Mouse (Mus musculus) testis, postnatal 14 days (tissue): Measurements from ENCODE around the gene Ccdc137.

ENCODE experiments used
- DNase-seq: peaks from one replicate; pipeline ENCODE4 v3.0.0; 2021; ENCODE audit warnings: low spot score

Ccdc137 gene

GRCm38 (mm10) chr11:120463536-120463935, 5.6 kb downstream of the Ccdc137 start:
- no peak for DNase-seq

DNA sequence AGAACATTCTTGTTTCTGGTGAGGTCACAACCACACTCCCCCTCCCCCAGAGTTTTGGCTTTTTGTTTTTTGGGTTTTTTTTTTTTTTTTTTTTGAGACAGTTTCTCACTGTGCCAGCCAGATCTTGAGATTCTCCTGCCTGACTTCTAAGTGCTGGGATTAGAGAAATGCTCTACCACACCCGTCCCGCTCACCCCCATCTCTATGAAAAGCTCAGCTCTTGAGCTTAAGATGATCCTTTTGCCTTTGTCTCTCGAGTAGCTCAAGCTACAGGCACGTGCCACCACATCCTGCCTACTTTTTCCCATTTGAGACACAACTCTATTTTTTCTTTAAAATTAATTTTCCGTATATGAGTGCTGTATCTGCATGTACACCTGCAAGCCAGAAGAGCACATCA, 6.5 kb downstream of the Ccdc137 start:
- no peak for DNase-seq

DNA sequence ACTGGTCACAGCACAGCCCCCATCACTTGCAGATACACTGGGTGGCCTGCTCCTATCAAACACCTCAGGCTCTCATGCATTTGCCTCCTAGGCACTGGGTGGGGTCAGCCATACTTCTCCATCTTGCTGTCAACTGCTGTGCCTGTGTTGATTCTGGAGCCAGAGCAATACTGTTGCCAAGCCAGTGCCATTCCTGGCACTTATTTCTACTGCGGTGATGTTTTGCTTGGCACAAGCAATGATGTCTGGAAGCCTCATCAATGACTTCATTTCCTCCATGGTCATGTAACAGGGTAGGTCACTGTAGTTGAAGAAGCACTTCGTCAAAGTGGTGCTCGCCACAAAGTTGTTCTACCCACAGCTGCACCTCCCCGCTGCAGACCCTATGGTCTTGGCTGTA, 7.6 kb downstream of the Ccdc137 start:
- DNase-seq: no peak

- peak; percentile 96 for DNase-seq
Measured at GRCm38 (mm10) chr11:120467051-120467735, 9.3 kb downstream of the Ccdc137 start, which contains the start of gene Arl16. TSS of gene Arl16 (minus strand) at chr11:120467607.

DNA sequence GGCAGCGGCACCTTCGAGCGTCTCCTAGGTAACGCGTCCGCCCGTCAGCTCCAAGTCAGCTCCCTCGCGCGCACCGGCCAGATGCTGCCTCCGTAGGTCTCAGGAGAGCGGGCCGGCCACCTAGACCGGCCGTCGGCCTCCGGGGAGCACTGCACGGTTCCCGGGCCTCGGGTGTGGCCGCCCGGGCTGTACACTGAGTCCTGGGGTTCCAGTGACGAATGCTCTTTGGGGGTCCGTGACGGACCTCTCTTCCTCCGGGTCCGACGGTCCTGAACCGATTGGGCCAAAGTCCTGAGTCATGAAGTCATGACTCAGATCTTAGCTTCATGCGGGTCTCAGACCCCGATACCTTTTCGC, 9.8 kb downstream of the Ccdc137 start:
- no peak for DNase-seq

GRCm38 (mm10) chr11:120472052-120472451, 14.1 kb downstream of the Ccdc137 start:
- no peak for DNase-seq

- DNase-seq: no peak
Measured at GRCm38 (mm10) chr11:120483448-120483934, 25.6 kb downstream of the Ccdc137 start.

- peak; percentile 91 for DNase-seq
Measured at GRCm38 (mm10) chr11:120484265-120484981, 26.5 kb downstream of the Ccdc137 start, which contains the start of gene Mrpl12. TSS of gene Mrpl12 (plus strand) at chr11:120484613.

DNA sequence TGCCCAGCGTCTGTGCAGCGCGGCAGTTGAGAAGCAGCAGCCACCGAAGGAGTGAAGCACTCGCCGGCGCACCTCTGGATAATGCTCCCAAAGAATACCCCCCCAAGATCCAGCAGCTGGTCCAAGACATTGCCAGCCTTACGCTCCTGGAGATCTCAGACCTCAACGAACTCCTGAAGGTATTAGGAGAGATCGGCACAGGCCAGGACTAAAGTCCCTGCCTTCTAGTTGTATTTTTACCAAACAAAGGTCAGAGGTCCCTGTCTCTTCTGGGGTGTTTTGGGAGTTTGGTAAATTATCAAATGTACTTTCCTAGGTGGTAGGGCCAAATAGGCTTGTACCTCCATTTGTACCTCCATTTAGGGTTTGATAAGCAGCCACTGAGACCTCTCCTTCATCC, 27.3 kb downstream of the Ccdc137 start:
- DNase-seq: no peak

DNA sequence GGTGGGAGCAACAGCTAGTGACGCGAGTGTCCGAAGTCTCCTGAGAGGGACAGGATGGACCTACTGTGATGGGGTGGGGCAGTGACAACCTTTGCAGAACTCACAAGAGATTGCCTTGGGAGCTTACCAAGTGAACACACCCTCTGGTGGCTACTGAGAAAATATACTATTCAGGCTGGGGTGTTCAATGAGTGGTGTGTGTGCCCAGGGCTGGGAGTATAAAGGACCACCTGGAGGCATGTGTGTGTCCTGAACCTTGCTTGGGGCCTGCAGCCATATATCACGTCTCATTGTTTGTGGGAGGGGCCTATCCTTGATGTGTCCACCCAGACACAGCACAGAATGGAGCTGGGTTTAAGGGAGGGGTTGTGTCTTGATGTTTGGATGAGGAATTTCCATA, 30.6 kb downstream of the Ccdc137 start:
- no peak for DNase-seq

GRCm38 (mm10) chr11:120489054-120489761, 31.3 kb downstream of the Ccdc137 start:
- peak; percentile 61 for DNase-seq

- DNase-seq: no peak
Measured at GRCm38 (mm10) chr11:120490291-120491046, 32.6 kb downstream of the Ccdc137 start.

GRCm38 (mm10) chr11:120491317-120492023, 33.6 kb downstream of the Ccdc137 start, which contains the start of gene Slc25a10:
TSS of gene Slc25a10 (plus strand) at chr11:120491840.
- peak; percentile 85 for DNase-seq

DNA sequence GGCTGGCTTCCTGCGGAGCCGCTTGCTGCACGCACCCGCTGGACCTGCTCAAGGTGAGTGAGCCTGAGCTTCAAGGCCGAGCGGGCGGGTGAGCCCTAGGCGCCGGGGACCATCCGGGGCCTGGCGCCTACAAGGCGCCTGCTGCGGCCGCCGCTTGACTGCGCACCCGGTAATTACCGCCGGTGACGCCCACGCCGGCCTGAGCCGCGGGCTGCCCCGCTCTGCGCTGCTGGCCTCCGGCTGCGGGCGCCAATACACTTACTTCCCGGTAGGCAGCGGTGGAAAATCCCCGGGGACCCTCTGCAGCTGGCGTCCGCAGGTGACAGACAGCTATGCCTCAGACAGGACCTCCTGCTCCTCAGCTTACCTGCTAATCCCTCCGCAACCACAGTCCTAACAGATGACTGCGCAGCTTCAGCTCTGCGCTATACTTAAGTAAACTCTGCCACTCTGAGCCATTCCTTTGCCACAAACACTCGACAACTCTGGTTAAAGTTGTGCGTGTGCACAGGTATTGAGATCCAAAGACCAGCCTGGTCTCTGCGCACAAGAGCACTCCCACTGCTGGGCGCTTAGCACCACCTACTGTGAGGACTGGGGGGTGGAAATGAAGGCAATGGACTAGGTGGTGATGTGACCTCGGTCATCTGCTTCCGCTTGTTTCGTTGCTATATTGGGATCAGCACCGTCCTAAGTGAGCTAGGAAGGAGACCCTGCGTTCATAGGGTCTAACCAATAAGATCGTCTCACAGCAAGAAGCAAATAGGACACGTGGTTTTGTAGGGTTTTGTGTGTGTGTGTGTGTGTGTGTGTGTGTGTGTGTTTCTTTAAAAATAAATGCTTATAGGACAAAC, 34.3 kb downstream of the Ccdc137 start:
- DNase-seq: no peak

- no peak for DNase-seq
Measured at GRCm38 (mm10) chr11:120492878-120493203, 34.9 kb downstream of the Ccdc137 start.

GRCm38 (mm10) chr11:120493351-120493750, 35.4 kb downstream of the Ccdc137 start:
- no peak for DNase-seq

- no peak for DNase-seq
Measured at GRCm38 (mm10) chr11:120493911-120494310, 36.0 kb downstream of the Ccdc137 start.

DNA sequence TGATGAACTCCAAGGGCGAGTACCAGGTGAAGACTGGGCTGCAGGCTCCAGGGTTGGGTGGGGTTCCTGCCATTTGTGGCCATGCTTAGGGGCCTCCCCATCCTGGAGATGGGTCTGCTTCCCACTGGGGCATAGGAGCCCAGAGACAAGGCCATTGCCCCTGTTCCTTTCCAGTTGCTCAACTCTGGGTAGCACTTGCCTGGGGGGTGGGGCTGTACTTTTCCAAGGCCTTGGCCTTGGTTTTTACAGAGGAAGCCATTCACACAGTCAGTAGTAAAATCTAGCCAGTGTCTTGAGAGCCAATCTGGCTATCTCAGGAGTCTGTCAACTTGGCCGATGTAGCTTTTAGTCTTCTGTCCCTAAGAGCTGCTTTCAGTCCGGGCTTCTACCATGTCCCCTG, 39.5 kb downstream of the Ccdc137 start:
- peak; percentile 64 for DNase-seq

GRCm38 (mm10) chr11:120498226-120498625, 40.3 kb downstream of the Ccdc137 start:
- no peak for DNase-seq

GRCm38 (mm10) chr11:120498891-120499290, 41.0 kb downstream of the Ccdc137 start:
- DNase-seq: peak; percentile 54
